11 mouse cellular contexts compared by ENCODE assay signal in the genomic region with DNA sequence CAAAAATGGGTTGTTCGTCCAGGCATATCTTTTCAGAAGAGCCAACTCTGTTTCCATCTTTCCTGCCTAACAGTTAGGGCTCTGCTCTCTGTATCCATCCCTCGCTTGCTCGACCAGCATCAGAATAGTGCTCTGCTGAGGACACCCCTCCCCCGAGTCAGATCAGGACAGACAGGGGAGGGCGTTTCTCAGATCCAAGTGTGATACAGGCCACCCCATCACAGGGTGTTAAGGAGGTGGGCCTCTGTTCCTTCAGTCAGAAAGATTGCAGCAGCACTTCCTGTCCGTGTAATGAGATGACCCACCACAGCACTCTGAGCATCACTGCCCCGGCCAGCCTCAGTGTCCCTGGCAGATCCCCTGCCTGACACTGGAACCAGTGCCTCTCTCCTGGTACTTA. TPM values are rescaled to one million over a fixed set of nuclear protein-coding genes. Genes with fewer than 3 reads are reported as not detected.
A peak's percentile ranks its signal among the peaks of the same experiment; 100 is the strongest.
DNase-seq lines count a peak whose midpoint lies in the region; ATAC-seq and TF ChIP-seq lines count a peak whose summit lies in the region.
"Had no signal": no experiment of that assay in that cellular context is flagged by ENCODE, and none has a peak within 500 bp of the region (broad histone marks: within the 10 kb centered on the region; RNA-seq: fewer than 3 reads in every experiment).

No protein-coding gene starts in this region.

- H3K27ac ChIP-seq in heart, postnatal 0 days (ENCODE audit: low read depth), result peak overlapping the region; percentile 82
- 0 out of 2 replicates have a peak overlapping the region, but pooled peaks have one; percentile 39 for H3K27ac ChIP-seq in midbrain, embryonic 10.5 days (replicated peaks)
- H3K27ac ChIP-seq in midbrain, embryonic 16.5 days (ENCODE audit: low read length), result no peak overlapping the region
- no peak overlapping the region for H3K27ac ChIP-seq in hindbrain, embryonic 16.5 days (ENCODE audit: low read depth, low read length)
- peak overlapping the region; percentile 79 for H3K27ac ChIP-seq in stomach, embryonic 16.5 days (ENCODE audit: low read length)
- H3K27ac ChIP-seq: liver, embryonic 14.5 days; midbrain, embryonic 15.5 days had no signal

- H3K4me2 ChIP-seq in heart, postnatal 0 days (ENCODE audit: low read depth, low read length), result 0 out of 2 replicates have a peak overlapping the region, but pooled peaks have one; percentile 3
- no peak overlapping the region for H3K4me2 ChIP-seq in midbrain, embryonic 16.5 days (ENCODE audit: low read length)
- H3K4me2 ChIP-seq in hindbrain, embryonic 16.5 days (ENCODE audit: low read length), result no peak overlapping the region
- H3K4me2 ChIP-seq in stomach, embryonic 16.5 days (ENCODE audit: low read depth, low read length), result no peak overlapping the region
- H3K4me2 ChIP-seq: midbrain, embryonic 15.5 days had no signal

- WGBS in heart, postnatal 0 days, result 16% methylated on average over 7 of the region's 7 CpGs
- 37% methylated on average over 7 of the region's 7 CpGs for WGBS in midbrain, embryonic 10.5 days
- WGBS in midbrain, embryonic 16.5 days, result 47% methylated on average over 7 of the region's 7 CpGs
- 42% methylated on average over 7 of the region's 7 CpGs for WGBS in hindbrain, embryonic 16.5 days
- WGBS in stomach, embryonic 16.5 days, result 30% methylated on average over 7 of the region's 7 CpGs

- no peak for TF ChIP-seq CTCF in heart, postnatal 0 days (IDR thresholded peaks at IDR 0.05; ENCODE audit: low read depth)

- peaks cover 30% of the 10 kb centered on the region for H3K4me1 ChIP-seq in heart, postnatal 0 days (ENCODE audit: control insufficient read depth, insufficient read depth)
- H3K4me1 ChIP-seq in midbrain, embryonic 10.5 days, result peaks cover 21% of the 10 kb centered on the region
- no peaks in the 10 kb centered on the region for H3K4me1 ChIP-seq in midbrain, embryonic 16.5 days (ENCODE audit: control insufficient read depth, insufficient read depth, low read length)
- no peaks in the 10 kb centered on the region for H3K4me1 ChIP-seq in hindbrain, embryonic 16.5 days (ENCODE audit: control insufficient read depth, insufficient read depth, low read depth, low read length)
- peaks cover 17% of the 10 kb centered on the region for H3K4me1 ChIP-seq in stomach, embryonic 16.5 days (ENCODE audit: control insufficient read depth, insufficient read depth, low read length)
- H3K4me1 ChIP-seq: midbrain, embryonic 15.5 days had no signal

- no peak for ATAC-seq in heart, postnatal 0 days (ENCODE audit: insufficient read depth, low read depth)
- no peak for ATAC-seq in midbrain, embryonic 16.5 days
- ATAC-seq in hindbrain, embryonic 16.5 days, result 0 out of 2 replicates have a peak, but pooled peaks have one; percentile 20
- ATAC-seq in stomach, embryonic 16.5 days (ENCODE audit: insufficient read depth, low FRiP score), result peak; percentile 15; the same call in 1 of the 2 replicates
- ATAC-seq: midbrain, embryonic 15.5 days had no signal

- H3K27me3 ChIP-seq in heart, postnatal 0 days (ENCODE audit: control insufficient read depth, insufficient read depth, low read length), result no peaks in the 10 kb centered on the region
- no peaks in the 10 kb centered on the region for H3K27me3 ChIP-seq in midbrain, embryonic 10.5 days (ENCODE audit: low read depth, poor library complexity, severe bottlenecking)
- no peaks in the 10 kb centered on the region for H3K27me3 ChIP-seq in midbrain, embryonic 16.5 days (ENCODE audit: control insufficient read depth, insufficient read depth, low read depth, low read length)
- H3K27me3 ChIP-seq in hindbrain, embryonic 16.5 days (replicated peaks; ENCODE audit: control insufficient read depth, insufficient read depth, low read length), result no peaks in the 10 kb centered on the region
- no peaks in the 10 kb centered on the region for H3K27me3 ChIP-seq in stomach, embryonic 16.5 days (ENCODE audit: control insufficient read depth, insufficient read depth, low read length)
- H3K27me3 ChIP-seq: midbrain, embryonic 15.5 days had no signal

- no peak overlapping the region for H3K9ac ChIP-seq in heart, postnatal 0 days (replicated peaks; ENCODE audit: low read depth, low read length)
- H3K9ac ChIP-seq in midbrain, embryonic 16.5 days (ENCODE audit: low read depth, low read length), result no peak overlapping the region
- no peak overlapping the region for H3K9ac ChIP-seq in hindbrain, embryonic 16.5 days (ENCODE audit: low read depth, low read length)
- peak overlapping the region; percentile 5; the same call in 1 of the 2 replicates for H3K9ac ChIP-seq in stomach, embryonic 16.5 days (ENCODE audit: low read length)
- H3K9ac ChIP-seq: liver, embryonic 14.5 days; midbrain, embryonic 15.5 days had no signal

- TF ChIP-seq EP300 in heart, postnatal 0 days (IDR thresholded peaks at IDR 0.05; ENCODE audit: low read depth), result no peak

- no peak overlapping the region for H3K4me3 ChIP-seq in heart, postnatal 0 days (ENCODE audit: low read depth, low read length)
- no peak overlapping the region for H3K4me3 ChIP-seq in midbrain, embryonic 10.5 days
- H3K4me3 ChIP-seq in midbrain, embryonic 16.5 days (ENCODE audit: low read depth, low read length), result no peak overlapping the region
- no peak overlapping the region for H3K4me3 ChIP-seq in hindbrain, embryonic 16.5 days (ENCODE audit: low read length)
- H3K4me3 ChIP-seq in stomach, embryonic 16.5 days (replicated peaks; ENCODE audit: low read length), result no peak overlapping the region
- H3K4me3 ChIP-seq: midbrain, embryonic 15.5 days had no signal

- intact Hi-C loops in gastrocnemius, postnatal 36 days (cut with DNase I), result no loop called here

- DNase-seq in heart, postnatal 0 days (ENCODE audit: low spot score), result no peak
- no peak for DNase-seq in heart, adult 9 months (ENCODE audit: low spot score in 2 of 2)
- DNase-seq in midbrain, embryonic 10.5 days (ENCODE audit: low spot score), result no peak
- no peak for DNase-seq in cerebellum, adult 9-10 months
- no peak for DNase-seq in gastrocnemius, postnatal 36 days

- peaks cover 46% of the 10 kb centered on the region for H3K36me3 ChIP-seq in heart, postnatal 0 days (replicated peaks; ENCODE audit: control insufficient read depth, insufficient read depth, low read length)
- H3K36me3 ChIP-seq in midbrain, embryonic 10.5 days, result peaks cover 94% of the 10 kb centered on the region
- H3K36me3 ChIP-seq in midbrain, embryonic 16.5 days (ENCODE audit: control insufficient read depth, insufficient read depth, low read length), result peaks cover 24% of the 10 kb centered on the region
- H3K36me3 ChIP-seq in hindbrain, embryonic 16.5 days (ENCODE audit: control insufficient read depth, insufficient read depth, low read length), result peaks cover 14% of the 10 kb centered on the region
- H3K36me3 ChIP-seq in stomach, embryonic 16.5 days (ENCODE audit: control insufficient read depth, insufficient read depth, low read length), result no peaks in the 10 kb centered on the region

- no peaks in the 10 kb centered on the region for H3K9me3 ChIP-seq in heart, postnatal 0 days (replicated peaks; ENCODE audit: control insufficient read depth, low read length)
- no peaks in the 10 kb centered on the region for H3K9me3 ChIP-seq in midbrain, embryonic 10.5 days (replicated peaks)
- H3K9me3 ChIP-seq in midbrain, embryonic 16.5 days (replicated peaks; ENCODE audit: control insufficient read depth, low read length, poor library complexity, severe bottlenecking), result no peaks in the 10 kb centered on the region
- H3K9me3 ChIP-seq in hindbrain, embryonic 16.5 days (ENCODE audit: control insufficient read depth, low read length), result no peaks in the 10 kb centered on the region
- no peaks in the 10 kb centered on the region for H3K9me3 ChIP-seq in stomach, embryonic 16.5 days (replicated peaks; ENCODE audit: control insufficient read depth, low read length)
- H3K9me3 ChIP-seq: midbrain, embryonic 15.5 days had no signal

RNA-seq across cellular contexts. Expression of gene Gm13420, which starts 35.3 kb away (rescaled TPM):
- total RNA-seq in heart, postnatal 0 days (2014; rRNA removed; ENCODE audit: low replicate concordance), result not detected in 2 replicates
- not detected in 2 replicates for polyA plus RNA-seq in heart, postnatal 0 days (2015; fragmentation: Nextera tagmentation; extraction: Ambion mirVana)
- polyA plus RNA-seq in midbrain, embryonic 10.5 days (2016; fragmentation: Nextera tagmentation; extraction: Ambion mirVana), result not detected in 2 replicates
- polyA plus RNA-seq in midbrain, embryonic 16.5 days (2015; fragmentation: Nextera tagmentation; extraction: Ambion mirVana), result 0.23 and 0.32 TPM in 2 replicates
- polyA plus RNA-seq in hindbrain, embryonic 16.5 days (2015; fragmentation: Nextera tagmentation; extraction: Ambion mirVana), result 0.15 and 0.38 TPM in 2 replicates
- 0.74 and 0.91 TPM in 2 replicates for polyA plus RNA-seq in stomach, embryonic 16.5 days (2015; fragmentation: Nextera tagmentation; extraction: Ambion mirVana)
- total RNA-seq in gastrocnemius, postnatal 36 days (2021), result not detected
- total RNA-seq: common myeloid progenitor, adult 5-6 weeks had no signal

RNA-seq across cellular contexts. Expression of gene Gm13547, which starts 43.0 kb away (rescaled TPM):
- total RNA-seq in heart, postnatal 0 days (2014; rRNA removed; ENCODE audit: low replicate concordance), result not detected in 2 replicates
- not detected in 2 replicates for polyA plus RNA-seq in heart, postnatal 0 days (2015; fragmentation: Nextera tagmentation; extraction: Ambion mirVana)
- 0.56 TPM in 1 of 2 replicates, not detected in the other for polyA plus RNA-seq in midbrain, embryonic 10.5 days (2016; fragmentation: Nextera tagmentation; extraction: Ambion mirVana)
- not detected in 2 replicates for polyA plus RNA-seq in midbrain, embryonic 16.5 days (2015; fragmentation: Nextera tagmentation; extraction: Ambion mirVana)
- polyA plus RNA-seq in hindbrain, embryonic 16.5 days (2015; fragmentation: Nextera tagmentation; extraction: Ambion mirVana), result not detected in 2 replicates
- polyA plus RNA-seq in stomach, embryonic 16.5 days (2015; fragmentation: Nextera tagmentation; extraction: Ambion mirVana), result not detected in 2 replicates
- total RNA-seq in gastrocnemius, postnatal 36 days (2021), result not detected
- total RNA-seq: common myeloid progenitor, adult 5-6 weeks had no signal
- polyA plus RNA-seq: liver, embryonic 14.5 days had no signal

Comparison
In these comparisons a context has a peak if more than half of its experiments do, and no peak if none do; other contexts are left out.
1. H3K27ac ChIP-seq: peak in heart, postnatal 0 days (single experiment), midbrain, embryonic 10.5 days (single experiment) and stomach, embryonic 16.5 days (single experiment); none in midbrain, embryonic 16.5 days (single experiment) and hindbrain, embryonic 16.5 days (single experiment).
2. ATAC-seq: peak in hindbrain, embryonic 16.5 days (single experiment) and stomach, embryonic 16.5 days (single experiment); none in heart, postnatal 0 days (single experiment) and midbrain, embryonic 16.5 days (single experiment).